In genomic region chr17:10079853-10080650, GRCm38 (mm10) we compare ENCODE assay signal across 7 mouse cellular contexts.
DNase-seq lines count a peak whose midpoint lies in the region; ATAC-seq lines count a peak whose summit lies in the region.

No protein-coding gene starts in this region.

- H3K4me1 ChIP-seq in hindbrain, embryonic 10.5 days (replicated peaks): peaks cover 43% of the 10 kb centered on the region
- H3K4me1 ChIP-seq in liver, embryonic 15.5 days (replicated peaks): no peaks in the 10 kb centered on the region

- H3K27ac ChIP-seq in hindbrain, embryonic 10.5 days: peak overlapping the region; percentile 78
- H3K27ac ChIP-seq in liver, embryonic 15.5 days (replicated peaks): no peak overlapping the region

- H3K9ac ChIP-seq in liver, embryonic 15.5 days: no peak overlapping the region

- ATAC-seq in liver, embryonic 15.5 days (ENCODE audit: insufficient read depth): peak; percentile 44; the same call in 1 of the 2 replicates

- no peak overlapping the region for H3K4me3 ChIP-seq in hindbrain, embryonic 10.5 days
- H3K4me3 ChIP-seq in liver, embryonic 15.5 days (replicated peaks): no peak overlapping the region

- no peaks in the 10 kb centered on the region for H3K36me3 ChIP-seq in hindbrain, embryonic 10.5 days
- H3K36me3 ChIP-seq in liver, embryonic 15.5 days (replicated peaks): no peaks in the 10 kb centered on the region

- WGBS in hindbrain, embryonic 10.5 days: 85% methylated on average over 15 of the region's 15 CpGs
- 63% methylated on average over 15 of the region's 15 CpGs for WGBS in liver, embryonic 15.5 days (ENCODE audit: insufficient replicate concordance)

- H3K4me2 ChIP-seq in liver, embryonic 15.5 days: no peak overlapping the region

- peak; percentile 96 for DNase-seq in ES-CJ7 (ENCODE audit: low read depth, low spot score)
- DNase-seq in WW6 (ENCODE audit: low read depth, low spot score): peak; percentile 24
- DNase-seq in hindbrain, embryonic 10.5 days (ENCODE audit: low spot score): no peak
- DNase-seq in urinary bladder, postnatal 36 days (ENCODE audit: low spot score in 2 of 2): no peak
- no peak for DNase-seq in thymus, postnatal 25 days
- no peak for DNase-seq in layer of hippocampus, adult 11-12 months (ENCODE audit: low spot score)

- no peaks in the 10 kb centered on the region for H3K9me3 ChIP-seq in hindbrain, embryonic 10.5 days
- no peaks in the 10 kb centered on the region for H3K9me3 ChIP-seq in liver, embryonic 15.5 days (replicated peaks)

- H3K27me3 ChIP-seq in hindbrain, embryonic 10.5 days (ENCODE audit: insufficient read depth, poor library complexity, severe bottlenecking): no peaks in the 10 kb centered on the region
- H3K27me3 ChIP-seq in liver, embryonic 15.5 days: no peaks in the 10 kb centered on the region

Comparison
In these comparisons a context has a peak if more than half of its experiments do, and no peak if none do; other contexts are left out.
1. DNase-seq: peak in ES-CJ7 (single experiment) and WW6 (single experiment); none in hindbrain, embryonic 10.5 days (single experiment), urinary bladder, postnatal 36 days (0 of 2), thymus, postnatal 25 days (single experiment) and layer of hippocampus, adult 11-12 months (single experiment).